ENCODE assay signal across 20 mouse cellular contexts in the genomic region with DNA sequence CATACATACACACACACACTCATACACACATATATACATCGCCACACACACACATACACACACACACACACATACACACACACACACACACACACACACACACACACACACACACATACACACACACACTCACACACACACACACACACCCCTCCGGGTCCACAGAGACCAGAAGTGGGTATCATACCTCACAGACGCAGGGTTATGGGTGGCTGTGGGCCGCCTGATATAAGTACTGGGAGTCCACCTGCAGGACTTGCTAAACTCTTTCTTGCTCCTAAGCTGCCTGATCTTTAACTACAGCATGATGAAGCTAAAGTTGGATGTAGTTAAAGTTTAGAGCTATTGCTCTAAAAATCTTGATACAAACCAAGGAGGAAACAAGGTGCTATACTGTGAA. TPM values are rescaled to one million over a fixed set of nuclear protein-coding genes. Genes with fewer than 3 reads are reported as not detected.
DNase-seq lines count a peak whose midpoint lies in the region; ATAC-seq and TF ChIP-seq lines count a peak whose summit lies in the region.
"Had no signal": no experiment of that assay in that cellular context is flagged by ENCODE, and none has a peak within 500 bp of the region (broad histone marks: within the 10 kb centered on the region; RNA-seq: fewer than 3 reads in every experiment).

No protein-coding gene starts in this region.

- no peak overlapping the region for H3K9ac ChIP-seq in heart, adult 2 months (ENCODE audit: low read depth, low read length)
- no peak overlapping the region for H3K9ac ChIP-seq in intestine, postnatal 0 days (ENCODE audit: low read depth, low read length)
- H3K9ac ChIP-seq in intestine, embryonic 16.5 days (ENCODE audit: low read depth, low read length): no peak overlapping the region
- H3K9ac ChIP-seq: embryonic facial prominence, embryonic 12.5 days; forebrain, embryonic 13.5 days; forebrain, embryonic 15.5 days; forebrain, postnatal 0 days had no signal

- no peaks in the 10 kb centered on the region for H3K9me3 ChIP-seq in intestine, postnatal 0 days (ENCODE audit: control insufficient read depth)
- no peaks in the 10 kb centered on the region for H3K9me3 ChIP-seq in intestine, embryonic 16.5 days (ENCODE audit: control insufficient read depth, low read length)
- H3K9me3 ChIP-seq: embryonic facial prominence, embryonic 10.5 days; embryonic facial prominence, embryonic 12.5 days; forebrain, embryonic 13.5 days; forebrain, embryonic 15.5 days had no signal

- no peak for TF ChIP-seq POLR2A in heart, adult 2 months (IDR thresholded peaks at IDR 0.05; ENCODE audit: insufficient read depth, low read depth, low read length)

- no peaks in the 10 kb centered on the region; the same call in 1 of the 2 replicates for H3K36me3 ChIP-seq in heart, adult 2 months (ENCODE audit: control insufficient read depth, insufficient read depth, low read length)
- H3K36me3 ChIP-seq in intestine, postnatal 0 days (ENCODE audit: control insufficient read depth, insufficient read depth): no peaks in the 10 kb centered on the region
- H3K36me3 ChIP-seq in intestine, embryonic 16.5 days (ENCODE audit: control insufficient read depth, insufficient read depth, low read length): no peaks in the 10 kb centered on the region
- H3K36me3 ChIP-seq: embryonic facial prominence, embryonic 10.5 days; embryonic facial prominence, embryonic 12.5 days; forebrain, embryonic 15.5 days had no signal

- peak overlapping the region; percentile 38; the same call in 1 of the 2 replicates for H3K4me2 ChIP-seq in intestine, postnatal 0 days (replicated peaks; ENCODE audit: low read depth)
- no peak overlapping the region for H3K4me2 ChIP-seq in intestine, embryonic 16.5 days (ENCODE audit: low read depth, low read length)
- H3K4me2 ChIP-seq: embryonic facial prominence, embryonic 12.5 days; forebrain, embryonic 13.5 days; forebrain, embryonic 15.5 days had no signal

- no peaks in the 10 kb centered on the region for H3K79me2 ChIP-seq in heart, adult 2 months (replicated peaks; ENCODE audit: control insufficient read depth, insufficient read depth, low read length)

- TF ChIP-seq CTCF in heart, adult 2 months (IDR thresholded peaks at IDR 0.05): no peak
- TF ChIP-seq CTCF in intestine, postnatal 0 days (IDR thresholded peaks at IDR 0.05; ENCODE audit: low read depth): no peak

- no peak for ATAC-seq in intestine, postnatal 0 days
- no peak for ATAC-seq in intestine, embryonic 16.5 days
- ATAC-seq: activated CD4-positive, CD25-positive, alpha-beta regulatory T cell, adult 4 months; forebrain, embryonic 13.5 days; forebrain, embryonic 15.5 days; forebrain, postnatal 0 days had no signal

- no peak overlapping the region for H3K4me3 ChIP-seq in heart, adult 2 months
- H3K4me3 ChIP-seq in intestine, postnatal 0 days (ENCODE audit: low read depth, low read length): no peak overlapping the region
- no peak overlapping the region for H3K4me3 ChIP-seq in intestine, embryonic 16.5 days (ENCODE audit: low read length)
- H3K4me3 ChIP-seq: embryonic facial prominence, embryonic 10.5 days; embryonic facial prominence, embryonic 12.5 days; forebrain, embryonic 13.5 days; forebrain, embryonic 15.5 days had no signal

- H3K4me1 ChIP-seq in heart, adult 2 months (ENCODE audit: control insufficient read depth, insufficient read depth, low read length): peaks cover 4% of the 10 kb centered on the region; the same call in 1 of the 2 replicates
- 0 out of 2 replicates have a peak, but pooled peaks cover 3% of the 10 kb centered on the region for H3K4me1 ChIP-seq in intestine, postnatal 0 days (replicated peaks; ENCODE audit: control insufficient read depth, insufficient read depth, low read length)
- H3K4me1 ChIP-seq in intestine, embryonic 16.5 days (ENCODE audit: control insufficient read depth, insufficient read depth, low read length): no peaks in the 10 kb centered on the region
- H3K4me1 ChIP-seq: embryonic facial prominence, embryonic 10.5 days; embryonic facial prominence, embryonic 12.5 days; forebrain, embryonic 13.5 days; forebrain, embryonic 15.5 days had no signal

- peak overlapping the region; percentile 10; the same call in 1 of the 2 replicates for H3K27ac ChIP-seq in heart, adult 2 months
- no peak overlapping the region for H3K27ac ChIP-seq in intestine, postnatal 0 days (ENCODE audit: low read depth, low read length)
- no peak overlapping the region for H3K27ac ChIP-seq in intestine, embryonic 16.5 days (ENCODE audit: low read length)
- H3K27ac ChIP-seq: embryonic facial prominence, embryonic 10.5 days; embryonic facial prominence, embryonic 12.5 days; forebrain, embryonic 13.5 days; forebrain, embryonic 15.5 days had no signal

- no peak for TF ChIP-seq EP300 in heart, adult 2 months (IDR thresholded peaks at IDR 0.05; ENCODE audit: insufficient read depth, low read depth, low read length)

- H3K27me3 ChIP-seq in heart, adult 2 months (ENCODE audit: control insufficient read depth, insufficient read depth, low read length): no peaks in the 10 kb centered on the region
- no peaks in the 10 kb centered on the region for H3K27me3 ChIP-seq in intestine, postnatal 0 days (replicated peaks; ENCODE audit: control insufficient read depth, insufficient read depth, low read length)
- no peaks in the 10 kb centered on the region for H3K27me3 ChIP-seq in intestine, embryonic 16.5 days (replicated peaks; ENCODE audit: control insufficient read depth, insufficient read depth, low read length)
- H3K27me3 ChIP-seq: embryonic facial prominence, embryonic 12.5 days; forebrain, embryonic 13.5 days; forebrain, embryonic 15.5 days; Patski had no signal

- no peak for DNase-seq in heart, adult 2 months
- no peak for DNase-seq in heart, adult 18-20 months
- DNase-seq in urinary bladder, postnatal 14 days (ENCODE audit: low spot score): no peak
- DNase-seq: adrenal gland, adult 8-10 months; adrenal gland, postnatal 14 days; adrenal gland, postnatal 36 days; cerebellum, adult 11-12 months; cerebellum, adult 2 months; cerebellum, adult 9-10 months; cerebellum, postnatal 10 days; cerebellum, postnatal 25 days; forebrain, postnatal 0 days had no signal

- intact Hi-C loops in heart, adult 2 months (cut with DNase I): loop anchor here (5.0 kb wide), 1 partner anchor 33 kb away; the partner anchor contains the start of gene Ank2

- 73% methylated on average over 4 of the region's 4 CpGs for WGBS in heart, adult 2 months
- 75% methylated on average over 4 of the region's 4 CpGs for WGBS in intestine, postnatal 0 days
- WGBS in intestine, embryonic 16.5 days: 89% methylated on average over 4 of the region's 4 CpGs

RNA-seq across cellular contexts. Expression of gene Larp7, which starts 23.3 kb away (rescaled TPM):
- 10 to 100 TPM; 21.6 to 23.4 TPM for total RNA-seq in heart, adult 2 months (2021)
- 2.6 and 5.9 TPM in 2 replicates for polyA plus RNA-seq in heart, adult 2 months (2012; rRNA removed)
- total RNA-seq in heart, adult 18-20 months (2021): 10 to 100 TPM; 21.8 to 23.0 TPM
- polyA plus RNA-seq in intestine, postnatal 0 days (2015; fragmentation: Nextera tagmentation; extraction: Ambion mirVana): 23.6 and 26.2 TPM in 2 replicates
- polyA plus RNA-seq in intestine, embryonic 16.5 days (2015; fragmentation: Nextera tagmentation; extraction: Ambion mirVana): 39.1 and 46.7 TPM in 2 replicates

RNA-seq across cellular contexts. Expression of gene Zgrf1, which starts 23.5 kb away (rescaled TPM):
- under 1 TPM; 0.47 to 0.66 TPM for total RNA-seq in heart, adult 2 months (2021)
- polyA plus RNA-seq in heart, adult 2 months (2012; rRNA removed): 0.27 and 0.59 TPM in 2 replicates
- under 1 TPM; 0.52 to 0.69 TPM for total RNA-seq in heart, adult 18-20 months (2021)
- 1.1 TPM in 2 replicates for polyA plus RNA-seq in intestine, postnatal 0 days (2015; fragmentation: Nextera tagmentation; extraction: Ambion mirVana)
- polyA plus RNA-seq in intestine, embryonic 16.5 days (2015; fragmentation: Nextera tagmentation; extraction: Ambion mirVana): 3.6 and 3.7 TPM in 2 replicates

RNA-seq across cellular contexts. Expression of gene Ank2, which starts 30.7 kb away (rescaled TPM):
- 100 to 1,000 TPM; 269 to 290 TPM for total RNA-seq in heart, adult 2 months (2021)
- polyA plus RNA-seq in heart, adult 2 months (2012; rRNA removed): 96.1 and 155 TPM in 2 replicates
- 100 to 1,000 TPM; 310 to 323 TPM for total RNA-seq in heart, adult 18-20 months (2021)
- 9.0 and 12.4 TPM in 2 replicates for polyA plus RNA-seq in intestine, postnatal 0 days (2015; fragmentation: Nextera tagmentation; extraction: Ambion mirVana)
- 14.7 and 15.8 TPM in 2 replicates for polyA plus RNA-seq in intestine, embryonic 16.5 days (2015; fragmentation: Nextera tagmentation; extraction: Ambion mirVana)
